Mouse (Mus musculus): ENCODE measurements at regions not wholly inside any gene's neighbourhood (a gene's known extent, or its start where the extent isn't known, plus 50 kb on each side); places are given as distances from the start of the nearest gene placed in this dataset.

DNA sequence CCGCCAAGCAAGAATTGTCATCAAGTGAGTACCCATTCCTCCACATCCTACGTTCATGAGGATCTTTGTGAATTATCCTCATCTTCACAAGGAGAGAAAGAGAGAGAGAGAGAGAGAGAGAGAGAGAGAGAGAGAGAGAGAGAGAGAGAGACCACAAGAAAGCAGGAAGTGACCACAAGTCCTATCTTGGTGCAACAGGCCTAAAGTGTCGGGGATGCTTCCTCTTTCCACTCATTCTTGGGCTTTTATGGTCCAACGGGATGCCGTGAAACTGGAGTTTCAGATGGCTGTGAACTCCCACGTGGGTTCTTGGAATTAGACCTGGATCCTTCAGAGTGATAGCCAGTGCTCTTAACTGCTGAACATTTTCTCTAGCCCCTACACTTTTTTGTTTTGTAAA is 53.1 kb upstream of the Rai14 start:
- no peak for DNase-seq

DNA sequence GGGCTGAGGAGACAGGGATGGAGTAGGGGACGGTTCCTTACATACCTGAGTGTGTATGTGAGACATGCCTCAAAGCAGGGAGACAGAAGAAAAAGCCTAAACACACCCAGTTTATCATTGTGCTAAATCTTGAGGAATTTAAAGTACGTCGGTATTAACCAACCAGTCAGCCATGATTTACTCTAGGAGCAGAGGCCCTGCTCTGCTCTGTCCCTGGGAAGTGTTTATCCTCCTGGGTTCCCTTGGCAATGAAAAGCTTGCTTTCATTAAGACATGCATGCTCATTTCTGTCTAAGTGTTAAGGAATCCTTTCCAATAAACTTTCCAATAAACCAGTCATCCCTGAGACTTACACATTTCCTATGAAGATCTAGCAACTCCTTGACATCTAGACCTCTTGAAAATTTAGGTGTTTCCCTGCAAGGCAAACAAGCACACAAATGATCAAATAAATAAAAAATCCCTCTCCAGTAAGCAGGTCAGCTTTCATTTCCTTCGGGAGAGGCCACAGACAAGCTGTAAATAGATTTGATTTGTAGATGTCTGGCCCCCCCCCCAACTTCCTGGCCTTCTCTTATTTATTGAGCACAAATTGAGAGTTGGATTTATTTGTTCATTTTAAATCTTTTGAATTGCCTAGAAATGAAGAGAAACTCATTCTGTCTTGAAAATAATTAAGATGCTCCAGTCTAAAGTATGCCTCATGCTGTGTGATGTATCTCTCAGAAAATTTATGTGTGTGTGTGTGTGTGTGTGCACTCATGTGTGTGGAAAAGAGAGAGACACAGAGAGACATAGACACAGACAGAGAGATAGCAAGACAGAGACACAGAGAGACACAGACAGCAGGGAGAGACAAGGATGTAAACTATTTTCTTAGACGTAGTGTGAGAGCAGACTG is 56.2 kb upstream of the Rai14 start:
- DNase-seq: peak in 1 of 2 experiments; percentile 22

DNA sequence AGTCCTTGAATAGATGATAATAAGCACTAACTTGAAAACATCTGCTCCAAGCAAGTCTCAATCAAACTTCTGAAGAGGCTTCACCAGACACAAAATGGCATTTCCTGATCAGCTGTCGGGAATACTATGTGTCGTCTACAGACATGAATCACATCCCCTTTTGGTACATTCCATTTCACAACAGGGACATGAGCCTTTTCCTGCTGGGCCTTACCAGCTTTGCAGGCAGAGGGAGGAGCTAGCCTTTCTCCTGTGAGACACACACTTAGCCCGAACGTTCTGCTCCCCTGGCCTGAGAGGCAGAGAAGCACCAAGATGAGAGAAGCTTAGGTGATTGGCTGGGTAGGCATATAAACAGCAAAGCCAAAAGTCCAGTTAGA is 56.9 kb upstream of the Rai14 start:
- peak in 1 of 2 experiments; percentile 30 for DNase-seq

DNA sequence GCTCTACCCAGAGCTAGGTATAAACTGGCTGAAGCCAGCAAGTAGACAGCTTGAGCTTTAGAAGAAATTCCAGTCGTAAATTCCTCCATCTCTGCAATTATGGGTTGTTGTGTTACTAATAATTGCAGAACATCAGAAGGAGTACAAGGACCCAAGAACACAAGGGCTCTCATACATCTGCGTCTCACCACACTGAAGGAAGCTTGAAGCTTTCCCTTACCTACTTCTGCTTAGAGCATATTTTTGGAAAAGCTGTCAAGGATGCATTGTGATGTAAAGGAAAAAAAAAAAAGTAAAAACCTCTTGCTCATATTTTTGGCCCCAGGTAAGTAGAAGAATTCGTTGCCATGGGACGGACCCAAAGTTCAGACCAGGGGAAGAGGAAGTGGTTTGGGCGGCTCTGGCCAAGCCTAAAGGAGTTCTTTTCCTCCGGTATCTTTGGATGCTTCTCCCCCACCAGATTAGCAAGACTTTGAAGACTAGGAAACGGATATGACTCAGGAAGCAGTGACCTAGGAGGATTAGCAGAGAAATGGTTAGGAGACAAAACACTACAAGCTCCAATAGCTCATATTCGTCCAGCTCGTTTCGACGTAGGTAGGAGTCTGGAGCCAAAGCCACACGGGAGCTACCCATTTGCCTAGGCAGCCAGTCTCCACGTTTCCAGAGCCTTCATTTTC is 65.7 kb upstream of the Rai14 start:
- DNase-seq: peak in 1 of 2 experiments; percentile 19

DNA sequence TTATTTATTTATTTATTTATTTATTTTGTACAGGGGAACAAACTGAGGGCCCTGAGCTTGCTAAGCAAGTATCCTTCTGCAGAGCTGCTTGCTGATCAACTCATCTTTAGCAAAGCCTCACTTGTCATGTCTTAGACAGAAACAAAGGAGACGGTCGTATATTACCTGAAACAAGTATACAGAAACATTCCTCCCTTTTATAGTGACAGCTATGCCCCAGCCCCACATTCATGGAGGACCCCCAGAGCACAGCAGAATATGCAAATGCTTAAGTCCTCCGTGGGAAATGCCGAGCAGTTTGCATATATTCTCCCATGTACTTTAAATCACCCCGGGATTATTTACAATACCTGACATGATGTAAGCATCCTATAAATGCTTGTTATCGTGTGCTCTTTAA is 74.9 kb upstream of the Rai14 start:
- no peak for DNase-seq

DNA sequence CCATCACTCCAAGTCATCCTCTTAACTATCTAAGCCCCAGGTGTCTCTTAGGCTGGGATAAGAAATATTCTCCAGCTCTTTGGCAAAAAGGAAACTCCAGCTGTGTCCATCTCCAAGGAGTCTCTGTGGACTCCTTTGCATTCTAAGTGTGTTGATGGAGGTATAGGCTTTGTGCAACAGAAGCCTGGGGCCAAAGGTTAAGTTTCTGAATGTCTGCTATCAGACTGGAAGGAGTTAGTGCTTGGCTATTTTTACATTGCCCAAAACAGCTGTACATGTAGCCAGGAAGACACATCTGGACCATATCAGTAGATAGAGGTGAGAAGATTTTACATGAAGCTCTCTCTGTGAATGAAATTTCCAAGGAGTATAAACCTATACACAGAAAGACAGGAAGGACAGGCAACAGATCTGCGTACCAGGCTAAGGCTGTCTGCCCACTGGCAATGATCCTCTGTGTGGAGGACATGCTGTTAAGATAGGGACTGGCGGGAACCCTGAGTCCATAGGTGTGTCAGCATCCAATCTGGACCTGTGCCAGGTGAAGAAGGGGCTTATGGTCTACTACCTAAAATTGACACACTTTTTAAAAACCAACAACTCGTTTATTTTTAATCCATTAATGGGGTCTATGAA is 76.6 kb upstream of the Rai14 start:
- no peak for DNase-seq

DNA sequence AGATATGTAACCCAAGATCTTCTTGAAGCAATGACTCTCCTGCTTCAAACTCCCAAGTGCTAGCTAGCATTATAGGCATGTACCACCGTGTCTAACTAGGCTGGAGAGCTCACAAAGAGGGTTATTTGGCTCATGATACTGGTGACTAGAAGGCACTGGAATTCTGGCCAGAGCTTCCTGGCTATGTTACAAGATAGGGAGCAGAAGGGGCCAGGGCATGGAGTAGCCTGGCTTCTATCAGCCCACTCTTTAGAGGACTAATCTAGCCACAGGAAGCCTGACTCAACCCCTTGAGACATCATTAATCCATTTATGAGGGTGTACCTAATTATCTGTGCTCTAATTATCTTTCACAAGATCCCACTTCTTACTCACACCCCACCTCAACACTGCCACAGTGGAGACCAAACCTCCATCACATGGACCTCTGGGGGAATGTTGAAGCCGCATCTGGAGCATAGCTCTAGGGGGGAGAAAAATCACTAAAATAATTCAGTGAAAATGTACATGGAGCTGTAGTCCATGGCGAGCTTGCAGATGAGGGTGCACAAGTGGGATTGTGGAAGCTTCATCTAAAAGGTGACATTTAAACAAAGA is 77.2 kb upstream of the Rai14 start:
- DNase-seq: no peak

DNA sequence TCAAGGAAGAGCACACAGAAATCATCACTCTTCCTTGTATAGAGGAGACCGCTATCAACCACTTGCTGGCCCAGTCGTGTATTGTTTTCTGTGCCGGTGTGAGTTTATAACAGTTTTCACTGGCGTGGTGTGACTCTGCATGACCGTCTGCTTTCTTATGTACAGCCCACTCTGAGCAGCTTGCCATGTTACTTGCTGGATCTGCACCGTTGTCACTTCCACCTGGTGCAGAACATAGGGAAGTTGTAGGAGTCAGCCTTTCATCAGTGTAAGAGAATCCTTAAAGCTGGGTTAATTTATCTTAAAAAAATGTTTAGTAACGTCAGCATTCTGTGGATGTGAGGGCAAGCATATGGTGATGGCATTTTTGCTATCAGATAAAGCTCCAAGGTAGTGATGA is 77.7 kb upstream of the Rai14 start:
- DNase-seq: no peak

DNA sequence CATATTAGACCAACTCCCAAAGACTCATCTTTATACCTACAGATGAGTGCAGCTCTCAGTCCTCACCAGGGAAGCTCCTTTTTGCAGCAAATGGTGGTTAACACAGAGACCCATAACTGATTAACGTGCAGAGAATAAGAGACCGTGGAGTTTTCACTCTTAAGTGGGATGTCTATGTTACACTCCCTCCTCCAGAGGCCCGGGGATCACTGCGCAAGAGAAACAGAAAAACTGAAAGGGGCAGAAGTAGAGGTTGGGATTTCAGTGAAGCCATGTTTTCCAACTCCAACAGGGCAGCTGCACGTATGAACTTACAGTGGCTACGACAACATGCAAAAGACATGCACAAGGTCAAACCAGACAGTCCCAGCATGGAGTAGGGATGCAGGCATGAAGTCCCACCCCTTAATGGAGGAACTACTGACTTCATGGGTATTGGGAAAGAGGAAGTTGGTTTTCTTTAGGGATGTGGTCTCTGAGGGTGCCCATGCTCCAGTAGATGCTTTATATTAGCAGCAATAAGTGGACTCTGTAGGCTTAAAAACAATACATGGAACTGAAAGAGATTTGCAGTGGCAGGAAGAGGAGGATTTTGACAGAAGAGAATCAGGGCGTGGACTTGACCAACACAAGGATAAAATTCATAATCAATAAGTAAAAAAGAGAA is 80.8 kb upstream of the Rai14 start:
- DNase-seq: no peak

DNA sequence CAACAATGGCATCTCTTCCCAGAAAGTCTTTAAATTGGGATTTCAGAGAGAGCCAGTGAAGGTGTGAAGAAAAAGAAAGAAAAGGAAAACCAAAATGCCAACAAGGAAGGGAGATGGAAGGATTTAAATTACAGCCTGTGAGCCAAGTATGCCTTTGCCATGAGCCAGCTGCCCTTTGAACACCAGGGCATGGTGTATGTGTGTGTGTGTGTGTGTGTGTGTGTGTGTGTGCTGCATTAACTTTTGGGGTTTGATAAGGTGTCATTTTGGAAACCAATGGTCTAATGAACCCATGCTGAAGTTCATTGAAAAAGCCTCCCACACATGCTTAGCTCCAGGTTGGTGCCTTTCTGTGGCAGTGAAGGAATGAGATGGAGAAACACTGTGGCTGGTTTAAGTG is 85.2 kb upstream of the Rai14 start:
- DNase-seq: no peak

DNA sequence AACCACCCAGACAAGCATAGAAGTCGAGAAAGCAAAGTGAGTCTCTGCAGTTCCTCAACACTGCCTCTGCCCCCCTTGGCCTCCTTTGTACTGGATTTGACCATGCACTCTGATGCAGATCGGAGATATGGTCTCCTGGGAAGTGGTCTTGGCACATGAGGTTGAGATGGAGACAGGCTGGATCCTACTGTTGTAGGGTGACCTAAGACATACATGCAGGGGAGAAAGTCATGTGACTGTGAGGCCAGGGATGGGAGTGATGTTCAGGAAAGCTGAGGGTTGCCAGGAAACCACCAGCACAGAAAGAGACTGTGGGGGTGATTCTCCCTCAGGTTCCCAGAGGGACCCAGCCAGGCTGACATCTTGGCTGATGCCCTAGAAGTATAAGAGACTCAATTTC is 99.8 kb upstream of the Rai14 start:
- DNase-seq: no peak

DNA sequence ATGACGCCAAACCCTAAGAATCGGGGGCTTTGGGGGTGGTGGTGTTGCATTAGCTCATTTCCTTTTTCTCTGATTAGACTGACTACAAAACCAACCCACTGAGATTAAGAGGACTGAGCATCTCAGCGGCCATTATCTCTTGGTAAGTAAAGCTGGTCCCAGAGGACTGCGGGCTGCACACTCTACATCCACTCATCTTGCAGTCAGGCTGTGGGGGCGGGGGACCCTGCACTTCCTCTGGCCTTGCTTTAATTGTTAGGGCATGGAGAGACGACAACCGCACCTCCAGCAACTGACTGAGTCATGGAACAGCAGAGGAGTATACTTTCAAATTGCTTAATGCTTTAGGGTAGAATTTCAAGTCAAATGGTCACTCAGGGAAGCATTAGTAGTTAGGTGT is 100.3 kb upstream of the Rai14 start:
- peak in 1 of 2 experiments; percentile 48 for DNase-seq

DNA sequence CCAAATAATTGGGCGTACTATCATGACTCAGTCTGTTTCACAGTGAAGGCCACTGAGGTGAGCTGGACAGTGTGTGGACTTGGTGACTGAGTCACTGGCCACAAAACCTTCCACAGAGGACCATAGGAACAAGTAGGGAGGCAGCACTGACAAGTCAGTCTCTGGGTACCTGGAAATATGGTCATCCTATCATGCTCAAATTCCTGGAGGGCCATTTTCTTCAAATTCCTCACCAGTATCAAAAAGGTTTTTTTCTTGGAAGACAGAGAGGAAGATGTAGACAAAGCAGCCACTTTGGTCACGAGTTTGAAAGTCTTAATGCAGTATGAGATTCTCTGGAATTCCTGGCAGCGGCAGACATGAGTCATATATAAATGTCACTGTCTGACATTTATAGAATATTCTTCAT is 101.8 kb upstream of the Rai14 start:
- DNase-seq: no peak

DNA sequence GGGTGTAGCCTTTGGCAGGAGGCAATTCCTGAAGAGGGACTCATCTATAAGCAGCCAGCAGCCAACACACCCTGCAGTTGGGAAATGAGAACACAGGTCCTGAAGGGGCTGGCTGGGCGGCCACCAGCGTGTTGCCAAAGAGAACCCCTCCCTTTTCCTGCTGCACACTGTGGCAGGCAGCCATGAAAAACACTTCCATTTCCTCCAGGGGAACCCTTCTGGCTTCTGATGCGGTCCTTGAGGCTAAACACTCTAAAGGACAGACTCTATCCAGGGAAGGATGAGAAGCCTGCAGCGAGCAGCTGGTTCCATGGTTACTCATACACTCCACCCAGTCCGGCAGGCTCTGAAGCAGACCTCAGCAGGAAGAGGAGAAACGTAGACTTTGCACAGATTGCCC is 103.8 kb upstream of the Rai14 start:
- DNase-seq: peak; percentile 74 to 85

DNA sequence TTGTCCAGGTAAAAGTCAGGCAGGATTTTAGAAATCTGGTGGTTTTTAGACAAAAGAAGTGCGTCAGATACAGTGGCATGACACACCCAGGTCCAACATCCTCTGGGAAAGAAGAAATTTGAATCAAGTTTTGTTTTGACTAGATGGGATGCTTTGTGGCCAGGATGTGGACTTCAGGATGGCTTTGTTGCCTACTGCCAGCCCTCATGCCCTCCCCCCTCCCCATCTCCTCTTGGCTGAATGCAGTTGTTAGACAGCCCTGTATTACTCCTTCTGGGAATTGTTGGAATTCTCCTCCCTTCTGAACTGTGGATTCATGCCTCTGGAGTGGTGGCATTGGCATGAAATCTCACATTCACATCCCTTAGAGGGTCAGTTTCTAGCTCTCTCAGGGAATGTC is 104.3 kb upstream of the Rai14 start:
- no peak for DNase-seq

DNA sequence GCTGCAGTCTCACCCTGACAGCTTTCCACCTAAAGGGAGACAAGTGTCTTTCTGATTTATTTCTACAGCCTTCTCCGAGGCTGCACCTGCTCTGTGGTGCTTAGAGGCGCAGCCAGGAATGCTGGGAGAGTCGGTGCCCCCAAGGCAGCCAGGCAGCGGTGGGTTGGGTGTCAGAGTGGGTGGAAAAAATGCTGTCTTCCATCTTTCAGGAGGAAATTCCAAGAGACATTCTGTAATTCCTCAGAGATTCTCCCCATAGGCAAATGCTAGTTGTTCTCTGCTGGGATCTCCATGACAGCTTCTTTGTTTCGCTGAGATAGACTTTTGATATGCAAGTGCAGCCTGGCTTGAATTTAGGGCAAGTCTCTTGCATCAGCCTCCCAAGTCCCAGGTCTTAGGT is 109.5 kb upstream of the Rai14 start:
- no peak for DNase-seq

DNA sequence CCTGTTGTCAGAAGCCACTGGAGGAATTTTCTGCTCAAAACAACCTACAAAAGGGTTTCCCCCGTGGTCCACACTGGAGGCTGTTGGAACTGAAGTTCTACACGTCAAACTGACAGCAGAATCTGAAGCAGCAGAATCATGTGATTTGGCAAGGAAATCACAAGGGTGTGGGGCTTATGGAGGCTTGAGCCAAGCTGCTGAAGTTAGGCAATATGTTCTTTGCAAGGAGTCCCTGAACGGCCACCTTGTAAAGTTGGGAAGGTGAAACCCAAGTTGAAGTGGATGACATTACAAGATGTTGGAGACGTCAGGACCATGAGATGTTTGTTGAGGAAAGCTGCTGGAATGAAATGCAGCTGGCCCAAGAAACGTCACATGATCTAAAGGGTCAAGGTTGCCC is 115.2 kb upstream of the Rai14 start:
- DNase-seq: no peak

DNA sequence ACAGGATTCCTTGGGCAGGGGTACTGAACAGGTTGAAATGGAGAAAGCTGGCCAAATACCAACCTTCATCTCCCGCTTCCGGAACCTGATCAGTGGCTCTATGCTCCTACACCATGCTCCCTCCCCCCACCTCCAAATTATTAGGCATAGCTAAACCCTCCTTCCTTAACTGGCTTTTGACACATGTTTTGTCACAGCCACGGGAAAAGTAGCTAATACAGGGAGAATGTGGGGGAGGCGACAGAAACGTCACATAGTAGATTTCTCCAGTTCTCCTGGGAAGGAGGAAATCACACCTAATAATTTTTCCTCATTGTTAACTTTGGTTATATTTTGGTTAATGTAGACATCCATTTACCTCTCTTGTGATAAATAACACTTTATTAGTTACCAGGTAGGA is 116.1 kb upstream of the Rai14 start:
- no peak for DNase-seq

DNA sequence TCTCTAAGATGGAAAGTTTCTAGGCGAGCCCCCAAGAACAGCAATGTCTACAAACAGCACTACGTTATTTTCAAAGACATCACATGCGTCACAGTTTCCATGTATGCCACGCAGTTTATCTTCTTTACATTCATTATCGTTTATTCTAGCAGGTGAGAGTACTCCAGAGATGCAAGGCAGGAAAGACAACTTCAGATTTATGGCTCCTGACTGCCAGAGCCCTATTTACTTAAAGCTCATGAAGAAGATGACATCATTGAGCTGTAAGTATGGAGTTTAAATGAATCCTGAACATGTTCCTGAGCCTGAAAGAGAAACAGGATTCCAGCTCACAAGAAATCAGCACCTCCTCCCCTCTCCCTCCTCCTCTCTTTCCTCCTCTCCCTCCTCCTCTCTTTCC is 116.7 kb upstream of the Rai14 start:
- DNase-seq: no peak

DNA sequence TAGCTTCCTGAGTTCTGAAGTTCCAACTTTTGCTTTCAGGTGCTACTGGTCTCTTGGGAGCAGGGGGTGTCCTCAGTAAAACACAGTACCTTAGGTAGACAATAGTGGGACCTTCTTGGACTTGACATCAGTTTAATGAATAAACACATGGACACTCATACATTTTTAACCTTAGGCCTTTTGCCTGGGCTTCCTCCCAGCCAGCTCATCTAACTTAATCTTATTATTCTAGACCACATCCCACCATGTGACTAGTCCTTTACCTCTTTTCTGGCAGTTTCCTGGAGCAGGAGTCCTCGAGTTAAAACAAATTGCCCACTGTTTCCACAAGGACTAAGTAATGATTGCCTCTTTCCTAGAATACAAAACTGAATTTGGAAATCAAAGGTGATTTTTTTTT is 117.9 kb upstream of the Rai14 start:
- DNase-seq: no peak

DNA sequence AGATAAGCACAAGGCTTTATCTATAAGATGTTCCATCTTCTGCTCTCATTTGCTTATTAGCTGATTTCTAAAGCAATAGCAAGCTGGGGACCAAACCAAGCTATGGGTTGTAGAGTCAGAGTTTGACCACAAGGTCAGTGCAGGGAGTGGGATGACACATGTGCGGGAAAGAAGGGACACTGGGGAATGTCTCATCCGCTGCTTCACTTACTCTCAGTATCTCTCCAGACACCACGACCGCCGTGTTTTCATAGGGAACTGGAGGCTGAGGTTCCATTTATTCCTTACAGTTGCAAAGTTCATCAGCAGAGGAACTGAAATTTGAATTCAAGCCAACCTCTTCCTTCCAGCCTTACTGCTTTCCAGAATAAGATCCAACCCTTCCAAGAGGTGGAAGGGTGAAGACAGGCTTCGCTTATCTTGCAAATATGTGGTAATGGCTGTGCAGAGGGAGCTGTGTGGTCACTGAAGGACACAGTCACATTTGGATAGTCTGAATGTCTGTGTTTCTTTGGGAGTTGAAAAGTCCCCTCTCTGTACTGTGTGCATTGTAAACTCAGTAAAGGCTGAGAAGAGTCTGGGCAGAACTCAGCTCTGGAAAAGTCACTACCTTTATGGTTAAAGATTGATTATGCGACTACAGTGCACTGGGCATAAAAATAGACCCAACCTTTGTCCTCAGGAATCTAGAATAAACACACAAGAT is 118.1 kb upstream of the C1qtnf3 start:
- DNase-seq: peak in 1 of 2 experiments; percentile 16

DNA sequence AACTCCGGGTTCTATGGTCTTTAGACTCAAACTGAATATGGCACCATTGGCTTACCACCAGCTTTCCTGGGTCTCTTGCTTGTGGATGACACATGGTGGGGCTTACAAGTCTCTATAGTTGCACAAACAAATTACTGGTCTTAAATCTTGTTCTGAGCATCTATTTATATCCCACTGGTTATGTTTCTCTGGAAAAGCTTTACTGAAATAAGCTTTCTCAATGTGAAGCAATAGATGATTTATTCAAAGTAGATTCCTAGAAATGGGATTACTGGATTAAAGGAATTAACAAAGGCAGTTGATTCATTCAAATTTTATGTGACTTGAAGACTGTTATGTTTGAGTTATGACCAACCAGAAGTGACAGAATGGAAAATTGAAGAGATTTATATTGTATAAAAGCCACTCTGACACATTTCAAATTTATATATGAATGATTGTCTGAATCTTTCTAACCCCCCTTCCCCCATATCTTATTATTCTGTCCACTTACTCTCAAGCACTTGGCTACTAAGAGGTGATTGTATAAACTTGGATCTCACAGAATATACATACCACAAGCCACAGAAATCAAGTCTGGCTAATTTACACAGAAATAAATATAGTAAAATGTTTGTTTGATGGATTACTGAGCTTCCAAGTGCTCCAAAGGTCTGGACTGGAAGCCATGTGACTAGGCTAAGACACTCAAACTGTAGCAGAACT is 113.4 kb upstream of the C1qtnf3 start:
- no peak for DNase-seq

All from kidney, postnatal 4 days (tissue).